Mouse (Mus musculus): Measurements from ENCODE around the gene Cpt1c.

Cpt1c gene

DNA sequence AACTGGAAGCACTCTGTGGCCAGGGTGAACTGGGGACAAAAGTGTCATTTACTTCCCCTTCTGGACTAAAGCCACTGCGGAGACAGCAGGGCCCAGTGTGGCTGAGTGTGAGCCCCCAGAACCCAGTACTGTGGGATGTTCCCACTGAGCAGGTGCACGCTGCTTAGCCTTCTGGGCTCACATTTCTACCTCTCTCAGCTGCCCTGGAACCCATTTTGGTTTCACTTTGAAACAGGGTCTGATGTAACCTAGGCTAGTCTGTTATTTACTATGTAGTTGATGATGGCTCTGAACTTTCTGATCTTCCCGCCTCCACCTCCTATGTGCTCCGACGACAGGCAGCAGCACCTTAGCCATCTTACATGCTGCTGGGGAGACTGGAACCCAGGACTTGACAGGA, 11.8 kb downstream of the Cpt1c start:
- no peak for DNase-seq (ENCODE audit: low spot score in 2 of 2)

DNA sequence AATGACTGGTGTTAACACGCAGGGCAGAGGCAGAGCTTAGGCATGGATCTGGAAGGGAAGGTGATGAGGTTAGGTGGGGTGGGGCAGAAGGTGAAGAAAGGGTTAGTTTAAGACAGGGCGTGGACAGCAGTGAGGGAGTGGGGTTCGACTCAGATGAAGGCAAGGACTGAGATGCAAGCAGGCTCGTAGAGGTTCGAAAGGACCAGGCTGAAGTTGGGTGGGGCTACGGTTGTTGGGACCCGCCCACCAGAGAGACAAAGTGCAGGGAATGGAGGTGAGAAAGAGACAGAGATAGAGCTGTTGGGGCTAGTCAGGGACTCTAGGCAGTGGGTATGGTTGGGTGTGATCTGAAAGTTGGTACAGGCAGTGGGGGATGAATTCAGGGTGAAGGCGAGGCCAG, 12.3 kb downstream of the Cpt1c start:
- DNase-seq (ENCODE audit: low spot score in 2 of 2) = no peak

DNA sequence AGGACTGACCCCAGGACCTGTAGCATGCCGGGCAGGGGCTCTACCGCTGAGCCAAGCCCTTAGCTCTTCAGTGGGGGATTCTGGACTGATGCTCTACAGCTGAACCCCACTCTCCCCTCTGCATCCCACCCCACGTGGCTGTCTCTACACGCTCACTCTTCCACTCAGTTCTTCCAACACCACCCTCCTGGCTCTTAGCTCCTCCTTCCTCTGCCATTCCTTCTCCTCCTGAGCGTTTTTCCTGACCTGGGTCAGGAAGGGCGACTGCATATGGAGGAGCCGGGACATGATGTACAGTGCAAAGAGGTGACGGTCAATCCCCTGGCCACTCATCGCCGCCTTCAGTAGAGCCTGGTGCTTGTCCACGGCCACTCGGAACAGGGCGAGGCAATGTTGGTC, 14.1 kb downstream of the Cpt1c start:
- DNase-seq (ENCODE audit: low spot score in 2 of 2) = no peak

DNA sequence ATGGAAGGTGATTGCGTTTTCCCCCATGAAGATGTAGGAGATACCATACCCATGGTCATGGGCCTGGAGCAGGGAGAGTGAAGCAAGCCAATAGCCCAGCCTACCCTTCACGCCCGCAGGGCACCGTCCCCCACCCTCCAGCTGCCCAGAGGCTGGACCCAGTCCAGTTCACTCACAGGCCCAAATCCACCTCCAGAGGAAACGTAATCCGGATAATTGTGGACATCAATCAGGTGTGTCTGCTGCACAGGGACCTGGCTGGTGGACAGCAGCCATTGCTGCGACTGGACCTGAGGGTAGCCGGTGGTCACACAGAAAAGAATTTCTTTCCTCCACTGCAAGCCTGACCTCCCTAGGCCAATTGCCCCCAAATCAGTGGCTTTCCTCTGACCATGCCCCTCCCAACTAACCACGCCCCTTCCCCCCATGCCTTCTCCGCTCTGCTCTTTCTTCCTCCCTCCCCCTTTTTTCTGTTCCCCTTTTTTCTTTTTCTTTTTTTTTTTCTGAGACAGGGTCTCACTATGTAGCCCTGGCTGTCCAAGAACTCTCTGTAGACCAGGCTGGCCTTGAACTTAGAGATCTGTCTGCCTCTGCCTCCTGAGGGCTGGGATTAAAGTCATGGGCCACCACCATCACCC, 14.7 kb downstream of the Cpt1c start:
- no peak for DNase-seq (ENCODE audit: low spot score in 2 of 2)

DNA sequence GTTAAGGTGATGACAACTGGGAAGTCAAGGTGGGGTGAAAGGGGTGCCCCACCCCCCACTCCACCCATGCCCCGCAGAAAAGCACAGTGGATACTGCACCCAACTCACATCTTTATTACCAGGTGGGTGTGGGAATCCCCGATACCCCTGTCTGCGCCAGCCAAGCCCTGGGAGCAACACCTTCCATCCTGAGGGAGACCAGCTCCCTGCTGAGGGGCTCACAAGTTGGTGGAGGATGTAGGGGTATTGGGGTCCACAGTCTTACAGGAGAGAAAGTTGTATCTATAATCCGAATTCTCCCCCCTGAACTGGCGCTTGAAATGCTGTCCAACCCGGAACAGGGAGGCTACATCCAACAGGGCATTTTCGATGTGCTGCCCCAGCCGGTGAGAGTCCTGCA, 15.4 kb downstream of the Cpt1c start:
- DNase-seq (ENCODE audit: low spot score in 2 of 2) = no peak

DNA sequence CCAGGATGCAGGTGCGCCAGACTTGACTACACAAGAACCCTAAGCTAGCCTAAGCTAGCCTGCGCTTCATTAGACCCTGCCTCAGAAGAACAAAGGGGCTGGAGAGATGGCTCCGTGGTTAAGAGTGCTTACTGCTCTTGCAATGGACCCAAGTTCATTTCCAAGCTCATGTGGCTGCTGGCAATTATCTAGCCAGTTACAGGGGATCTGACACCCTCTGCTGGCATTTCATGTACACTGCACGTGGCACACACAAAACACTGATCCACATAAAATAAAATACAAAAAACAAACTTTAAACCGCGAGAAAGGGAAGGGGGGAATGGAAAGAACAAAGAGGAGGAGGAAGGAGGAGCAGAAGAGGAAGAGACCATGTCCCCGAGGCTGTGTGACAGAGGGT, 16.4 kb downstream of the Cpt1c start:
- DNase-seq (ENCODE audit: low spot score in 2 of 2) = peak in 1 of 2 experiments; percentile 43

DNA sequence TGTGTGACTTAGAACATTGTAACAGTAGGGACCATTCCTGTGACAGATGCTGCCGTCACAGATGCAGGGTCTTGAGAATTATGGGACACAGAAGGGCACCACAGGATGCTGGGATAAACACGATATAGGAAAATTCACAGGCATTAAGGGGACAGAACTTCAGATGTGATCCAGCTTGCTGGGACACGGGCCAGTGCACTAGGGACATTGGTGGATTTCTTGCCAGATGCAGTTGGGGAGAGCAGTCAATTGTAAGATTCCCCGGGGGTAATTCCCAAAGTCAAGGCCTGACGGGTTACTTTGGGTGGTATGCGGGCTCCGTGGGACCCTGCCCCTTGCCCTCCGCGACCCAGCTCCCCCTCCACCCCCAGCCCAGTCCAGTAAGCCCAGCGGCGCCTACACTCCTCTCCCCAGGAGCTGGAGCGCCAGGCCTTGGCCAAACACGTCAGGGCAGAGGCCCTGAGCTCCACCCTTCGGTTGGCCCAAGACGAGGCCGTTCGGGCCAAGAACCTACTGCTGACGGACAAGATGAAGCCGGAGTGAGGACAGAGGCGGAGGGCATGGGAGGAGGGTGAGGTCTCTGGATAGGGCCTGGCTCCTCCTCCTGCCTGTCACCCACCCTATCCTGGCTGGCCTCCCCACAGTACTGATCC, 17.3 kb downstream of the Cpt1c start:
- peak; percentile 49 to 77 for DNase-seq (ENCODE audit: low spot score in 2 of 2)

DNA sequence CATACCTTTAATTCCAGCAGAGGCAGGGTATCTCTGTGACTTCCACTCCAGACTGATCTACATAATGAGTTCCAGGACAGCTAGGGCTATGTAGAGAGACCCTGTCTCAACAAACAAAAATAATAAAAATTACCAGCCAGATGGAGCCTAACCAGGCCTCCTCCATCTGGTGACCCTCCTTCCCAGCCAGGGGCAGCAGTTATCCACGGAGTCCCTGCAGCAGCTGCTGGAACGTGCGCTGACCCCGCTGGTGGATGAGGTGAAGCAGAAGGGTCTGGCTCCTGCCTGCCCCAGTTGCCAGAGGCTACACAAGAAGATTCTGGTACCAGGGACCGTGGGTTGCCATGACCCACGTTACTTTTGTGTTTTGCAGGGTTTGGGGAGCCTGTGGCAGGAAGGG, 18.4 kb downstream of the Cpt1c start:
- no peak for DNase-seq (ENCODE audit: low spot score in 2 of 2)

DNA sequence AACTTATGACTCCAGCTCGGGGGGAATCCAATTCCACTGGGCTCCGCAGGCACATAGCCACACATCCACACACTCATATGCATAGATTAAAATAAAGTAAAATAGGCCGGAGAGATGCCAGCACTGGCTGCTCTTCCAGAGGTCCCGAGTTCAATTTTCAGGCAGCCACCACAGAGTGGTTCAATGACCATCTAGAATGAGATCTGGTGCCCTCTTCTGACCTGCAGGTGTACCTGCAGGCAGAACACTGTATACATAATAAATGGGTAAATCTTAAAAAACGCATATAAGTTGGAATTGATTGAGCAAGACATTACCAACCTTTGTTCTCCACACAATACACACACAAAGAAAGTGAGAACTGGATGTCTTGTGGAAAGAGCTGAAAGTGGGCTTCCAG, 19.0 kb downstream of the Cpt1c start:
- DNase-seq (ENCODE audit: low spot score in 2 of 2) = no peak

DNA sequence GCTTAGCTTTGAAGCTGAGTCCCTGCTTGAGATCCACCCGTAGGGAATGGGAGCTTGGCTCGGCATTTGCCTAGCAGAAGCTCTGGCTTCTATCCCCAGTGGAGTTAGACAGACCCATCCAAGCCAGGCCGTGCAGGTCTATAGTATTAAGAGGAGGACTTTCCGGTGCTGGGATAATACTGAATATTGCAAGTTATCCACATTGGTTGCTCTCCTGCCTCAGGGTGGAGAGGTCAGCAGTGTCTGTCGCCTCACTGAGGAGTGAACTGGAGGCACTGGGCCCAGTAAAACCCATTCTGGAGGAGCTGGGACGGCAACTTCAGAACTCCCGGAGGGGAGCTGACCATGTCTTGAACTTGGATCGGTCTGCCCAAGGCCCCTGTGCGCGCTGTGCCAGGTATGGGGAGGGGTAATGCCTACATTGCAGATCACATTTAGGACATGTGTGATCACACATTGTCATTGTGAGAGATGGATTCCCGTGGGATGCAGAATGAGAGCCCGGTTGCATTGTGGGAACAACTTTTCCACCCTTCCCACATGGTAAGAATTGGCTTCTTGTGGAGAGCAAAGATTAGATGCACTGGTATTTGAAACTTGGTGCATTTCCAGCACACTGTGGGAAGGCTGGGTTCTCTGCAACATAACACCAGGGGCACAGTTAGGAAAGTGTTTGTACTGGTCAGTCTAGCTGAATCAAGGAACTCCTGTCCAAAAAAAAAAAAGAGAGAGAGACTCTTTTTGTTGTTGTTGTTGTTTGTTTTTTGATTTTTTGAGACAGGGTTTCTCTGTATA, 20.4 kb downstream of the Cpt1c start:
- no peak for DNase-seq (ENCODE audit: low spot score in 2 of 2)

DNA sequence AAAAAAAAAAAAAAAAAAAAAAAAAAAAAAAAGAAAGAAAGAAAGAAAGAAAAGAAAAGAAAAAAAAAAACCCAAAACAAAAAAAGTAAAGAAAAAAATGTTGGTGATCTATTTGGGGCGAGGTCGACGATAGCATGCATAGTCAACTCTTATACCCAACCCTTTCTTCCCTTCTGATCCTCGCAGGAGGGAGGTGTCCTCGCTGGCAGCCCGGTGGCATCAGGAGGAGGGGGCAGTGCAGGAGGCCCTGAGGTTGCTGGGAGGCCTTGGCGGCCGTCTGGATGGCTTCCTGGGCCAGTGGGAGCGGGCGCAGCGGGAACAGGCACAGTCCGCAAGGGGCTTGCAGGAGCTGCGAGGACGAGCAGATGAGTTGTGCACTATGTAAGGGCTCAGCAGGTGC, 21.1 kb downstream of the Cpt1c start:
- DNase-seq (ENCODE audit: low spot score in 2 of 2) = no peak

DNA sequence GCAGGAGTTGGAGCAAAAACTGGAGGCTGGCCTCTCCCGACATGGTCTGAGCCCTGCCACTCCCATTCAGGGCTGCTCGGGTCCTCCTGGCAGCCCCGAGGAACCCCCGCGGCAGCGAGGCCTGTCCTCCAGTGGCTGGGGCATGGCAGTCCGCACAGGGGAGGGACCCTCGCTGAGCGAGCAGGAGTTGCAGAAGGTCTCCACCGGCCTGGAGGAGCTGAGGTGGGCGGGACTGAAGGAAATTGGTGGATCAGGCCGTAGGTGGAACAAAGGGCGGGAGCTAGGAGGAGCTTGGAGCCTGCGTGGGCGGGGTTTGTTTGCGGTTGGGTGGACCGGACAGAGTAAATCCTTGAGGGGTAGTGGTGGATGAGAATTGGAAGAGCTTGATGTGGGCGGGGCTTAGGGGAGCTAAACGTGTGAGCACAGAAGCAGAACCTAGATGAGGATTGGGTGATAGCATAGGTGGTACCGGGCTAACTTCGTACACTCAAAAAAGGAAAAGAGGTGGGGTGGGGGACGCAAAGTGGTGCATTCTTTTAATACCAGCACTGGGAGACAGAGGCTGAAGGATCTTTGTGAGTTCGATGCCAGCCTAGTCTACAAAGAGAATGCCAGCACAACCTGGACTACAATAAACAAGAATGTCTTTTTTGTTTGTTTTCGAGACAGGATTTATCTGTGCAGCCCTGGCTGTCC, 21.9 kb downstream of the Cpt1c start:
- DNase-seq (ENCODE audit: low spot score in 2 of 2) = peak; percentile 93 to 95

DNA sequence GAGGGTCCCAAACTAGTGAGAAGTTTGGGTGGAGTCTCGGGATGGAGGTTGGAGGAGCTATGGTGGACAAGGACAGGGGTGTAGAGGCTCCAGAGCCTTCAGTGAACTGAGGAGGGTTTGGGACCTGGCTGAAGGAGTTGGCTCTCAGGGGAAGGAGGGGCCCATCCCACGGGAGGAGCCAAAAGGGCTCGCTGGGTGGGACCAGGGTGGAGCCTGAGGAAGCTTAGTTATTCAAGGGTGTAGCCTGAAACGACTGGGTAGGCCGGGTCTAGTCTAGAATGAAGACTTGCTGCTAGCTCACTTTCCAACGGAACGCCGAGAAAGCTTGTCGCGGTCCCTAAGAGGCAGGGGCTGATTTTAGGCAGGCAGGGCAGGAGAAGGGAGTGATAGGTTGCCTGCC, 22.7 kb downstream of the Cpt1c start:
- DNase-seq (ENCODE audit: low spot score in 2 of 2) = peak; percentile 80 to 86

DNA sequence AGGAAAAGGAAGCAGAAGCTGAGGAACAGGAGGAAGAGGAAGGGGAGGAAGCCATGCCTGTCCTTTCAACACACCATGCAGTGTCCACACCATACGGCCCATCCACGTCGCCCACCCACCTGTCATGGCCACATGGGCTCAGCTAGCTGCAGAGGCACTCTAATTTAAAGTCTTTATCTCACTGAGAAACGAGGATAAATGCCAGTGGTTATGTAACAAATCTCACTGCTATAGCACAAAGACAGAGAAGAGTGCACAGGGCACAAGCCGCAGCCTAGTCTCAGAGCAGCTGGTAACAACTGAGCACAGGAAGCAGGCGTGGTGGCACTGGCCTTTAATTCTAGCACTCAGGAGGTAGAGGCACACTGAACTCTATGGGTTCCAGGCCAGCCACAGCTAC, 24.7 kb downstream of the Cpt1c start:
- DNase-seq (ENCODE audit: low spot score in 2 of 2) = no peak

DNA sequence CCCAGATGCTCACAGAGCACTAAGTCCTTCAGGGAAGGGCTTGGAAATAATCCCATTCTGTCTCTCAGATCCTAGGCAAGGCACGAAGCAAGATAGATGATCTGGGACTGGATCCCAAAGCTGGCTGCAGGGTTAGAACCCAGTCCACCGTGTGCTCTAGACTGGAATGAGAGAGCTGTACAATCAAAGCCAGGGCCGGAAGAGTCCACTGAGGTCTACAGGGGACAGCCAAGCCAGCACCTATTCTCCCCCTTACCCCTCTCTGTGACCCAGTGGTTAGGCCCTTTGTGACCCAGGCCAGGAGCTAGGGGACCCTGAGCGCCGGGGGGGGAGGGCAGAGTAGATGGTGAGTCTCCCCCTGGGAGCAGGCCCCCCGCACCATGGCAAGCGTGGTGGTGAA, 31.7 kb downstream of the Cpt1c start, which contains the start of gene Tsks:
Gene Tsks (plus strand): TSS at position 301 of the 400 bp plus-strand sequence.
- DNase-seq (ENCODE audit: low spot score in 2 of 2) = no peak

DNA sequence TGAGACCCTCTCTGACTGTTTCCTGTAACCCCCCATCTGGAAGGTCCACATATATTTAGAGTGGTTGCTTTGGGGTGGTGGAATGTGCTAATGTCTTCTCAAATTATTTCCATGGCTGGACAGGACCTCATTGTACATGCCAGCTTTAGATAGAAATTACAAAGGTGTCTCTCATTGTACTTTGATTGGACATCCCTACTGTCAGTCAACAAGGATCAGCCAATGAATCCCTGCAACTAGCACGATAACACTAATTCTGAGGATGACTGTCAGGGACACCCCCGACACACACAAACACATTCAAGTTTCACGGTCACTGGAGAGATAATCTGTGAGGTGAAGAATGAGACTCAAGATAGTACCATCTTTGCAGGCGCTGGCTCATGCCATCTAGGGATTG, 36.0 kb downstream of the Cpt1c start:
- DNase-seq (ENCODE audit: low spot score in 2 of 2) = no peak

DNA sequence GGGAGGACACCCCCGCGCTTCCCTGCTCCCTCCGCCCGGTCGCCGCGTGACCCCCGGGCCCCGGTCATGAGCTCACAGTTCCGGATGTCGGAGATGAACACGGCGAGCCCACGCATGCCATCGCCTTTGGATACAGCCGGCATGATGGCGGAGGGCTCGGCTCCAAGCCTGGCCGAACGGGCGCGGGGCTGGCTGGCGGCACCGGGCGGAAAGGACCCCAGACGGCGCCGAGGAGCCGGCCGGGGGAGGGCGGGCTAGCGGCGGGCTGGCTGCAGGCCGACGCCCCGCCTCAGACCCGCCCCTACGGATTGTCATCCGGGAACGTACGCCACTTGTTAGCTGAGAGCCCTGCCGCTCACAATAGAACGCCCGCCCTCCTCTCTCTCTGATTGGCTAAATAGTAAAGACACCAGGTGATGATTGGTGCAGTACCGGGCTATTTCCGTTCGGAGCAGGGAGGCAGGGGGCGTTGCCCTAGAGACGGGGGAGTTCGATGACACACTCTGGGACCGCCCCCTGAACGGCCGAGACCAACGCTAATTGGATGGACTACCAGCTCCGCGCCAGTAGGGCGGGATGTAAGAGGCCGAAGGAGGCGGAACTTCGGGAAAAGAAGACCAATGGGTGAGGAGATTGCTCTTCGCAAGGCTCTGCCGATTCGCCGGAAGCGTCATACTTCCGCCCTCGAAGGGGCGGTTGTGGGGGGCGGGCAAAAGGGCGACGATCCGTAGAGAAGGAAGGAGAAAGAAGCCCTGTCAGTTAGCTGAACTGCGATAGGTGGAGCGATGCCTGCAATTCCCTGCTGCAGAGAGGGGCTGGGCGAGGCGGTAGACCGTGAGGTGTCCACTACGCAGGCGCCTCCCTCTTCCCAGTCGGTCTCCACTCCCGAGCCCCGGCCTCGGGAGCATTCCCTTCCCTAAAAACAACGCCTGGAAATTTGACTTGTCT, 45.2 kb downstream of the Cpt1c start, which contains the start of gene Ap2a1:
Gene Ap2a1 (minus strand): TSS at position 293 of the 948 bp plus-strand sequence.
- peak; percentile 98 to 100 for DNase-seq (ENCODE audit: low spot score in 2 of 2)

DNA sequence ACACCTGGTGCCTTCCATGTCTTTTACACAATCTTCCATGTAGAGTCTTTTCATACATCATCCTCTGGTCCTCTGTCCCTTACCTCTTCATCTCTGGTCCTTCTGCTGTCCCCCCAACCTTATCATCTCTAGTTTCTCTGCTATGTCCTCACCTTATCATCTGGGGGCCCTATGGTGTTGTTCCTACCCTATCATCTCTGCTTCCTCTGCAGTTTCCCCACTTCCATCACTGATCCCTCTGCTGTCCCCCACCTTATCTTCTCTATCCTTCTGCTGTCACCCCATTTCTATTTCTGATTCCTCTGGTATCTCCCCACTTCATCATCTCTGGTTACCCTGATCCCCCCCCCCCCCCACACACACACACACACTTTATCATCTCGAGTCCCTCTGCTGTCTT, 46.1 kb downstream of the Cpt1c start:
- no peak for DNase-seq (ENCODE audit: low spot score in 2 of 2)

DNA sequence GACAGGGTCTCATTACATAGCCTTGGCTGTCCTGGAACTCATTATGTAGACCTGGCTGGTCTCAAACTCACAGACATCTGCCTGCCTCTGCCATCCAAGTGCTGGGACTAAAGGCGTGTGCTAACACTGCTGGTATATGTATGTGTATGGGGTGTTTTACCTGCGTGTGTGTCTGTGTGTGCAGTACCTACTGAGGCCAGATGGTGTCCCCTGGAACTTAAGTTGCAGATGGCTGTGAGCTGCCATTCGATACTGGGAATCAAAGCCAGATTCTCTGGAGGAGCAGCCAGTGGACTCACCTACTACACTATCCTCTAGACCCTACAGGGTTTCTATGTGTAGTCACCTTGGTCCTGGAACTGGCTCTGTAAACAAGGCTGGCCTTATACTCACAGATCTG, 49.2 kb downstream of the Cpt1c start:
- no peak for DNase-seq (ENCODE audit: low spot score in 2 of 2)

DNA sequence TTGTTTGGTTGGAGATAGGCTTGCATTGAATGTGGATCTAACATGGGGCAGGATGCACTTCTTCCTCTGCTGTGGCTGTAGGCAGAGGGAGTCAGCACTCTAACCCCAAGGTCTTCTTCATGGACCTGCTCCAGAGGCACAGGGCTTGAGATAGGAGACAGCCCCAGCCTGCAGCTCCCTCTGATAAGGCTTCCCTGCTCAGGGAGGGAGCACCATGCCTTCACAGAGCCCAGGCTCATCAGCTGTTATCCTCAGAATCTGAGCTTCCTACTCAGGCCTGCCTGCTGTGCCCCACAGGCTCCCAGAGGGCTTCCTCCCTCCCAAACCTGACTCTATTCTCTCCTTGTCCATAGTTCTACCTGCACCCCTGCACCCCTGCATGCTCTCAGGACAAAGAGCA, 52.1 kb downstream of the Cpt1c start:
- no peak for DNase-seq (ENCODE audit: low spot score in 2 of 2)

DNA sequence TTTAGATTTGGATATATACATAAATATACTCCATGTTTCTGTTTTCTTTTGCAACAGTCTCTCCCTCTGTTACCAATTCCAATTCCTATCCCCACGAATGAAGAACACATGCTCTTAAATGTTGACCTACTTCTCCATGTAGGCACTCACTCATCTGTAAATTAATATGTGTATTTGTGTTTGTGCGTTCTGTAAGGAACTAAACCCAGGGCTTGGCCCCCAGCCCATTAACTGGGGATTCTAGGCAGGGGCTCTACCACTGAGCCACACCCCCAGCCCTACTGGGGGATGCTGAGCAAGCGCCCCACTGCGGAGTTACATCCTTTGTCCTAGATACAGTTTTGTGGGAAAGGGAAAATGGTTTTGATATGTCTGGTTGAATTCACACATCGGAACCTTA, 55.5 kb downstream of the Cpt1c start:
- DNase-seq (ENCODE audit: low spot score in 2 of 2) = no peak

Measured in urinary bladder, postnatal 36 days (tissue).